Mouse (Mus musculus) adrenal gland, postnatal 14 days (tissue): ENCODE data around the gene Dis3l2. TPM values are rescaled to one million over a fixed set of nuclear protein-coding genes. Genes with fewer than 3 reads are reported as not detected.

ENCODE experiments used
- DNase-seq: peaks from one replicate; pipeline ENCODE4 v3.0.0; 2021; ENCODE audit warnings: mixed read lengths
- total RNA-seq: library from RNA; stranded (reverse); gene quantifications from 2 replicates; pipeline ENCODE4 v1.2.3, GENCODE M21; 2021

Gene Dis3l2
- total RNA-seq, 1 experiment from 2014 or later, result 15.7 TPM

- no peak for DNase-seq
Observed at GRCm38 (mm10) chr1:86733160-86733821, 29.7 kb downstream of the Dis3l2 start.

GRCm38 (mm10) chr1:86736414-86736813 lies 32.8 kb downstream of the Dis3l2 start:
- no peak for DNase-seq

GRCm38 (mm10) chr1:86742896-86743295 lies 39.3 kb downstream of the Dis3l2 start:
- DNase-seq, result no peak

GRCm38 (mm10) chr1:86747034-86747433 lies 43.4 kb downstream of the Dis3l2 start:
- DNase-seq, result no peak

GRCm38 (mm10) chr1:86750094-86750493 lies 46.5 kb downstream of the Dis3l2 start:
- DNase-seq, result no peak

- no peak for DNase-seq
Observed at GRCm38 (mm10) chr1:86753416-86753815, 49.8 kb downstream of the Dis3l2 start.

GRCm38 (mm10) chr1:86754335-86754734 lies 50.7 kb downstream of the Dis3l2 start:
- DNase-seq, result no peak

- DNase-seq, result no peak
Observed at GRCm38 (mm10) chr1:86758091-86758490, 54.5 kb downstream of the Dis3l2 start.

GRCm38 (mm10) chr1:86762161-86762560 lies 58.6 kb downstream of the Dis3l2 start:
- no peak for DNase-seq

- DNase-seq, result no peak
Observed at GRCm38 (mm10) chr1:86801241-86801640, 97.6 kb downstream of the Dis3l2 start.

- DNase-seq, result no peak
Observed at GRCm38 (mm10) chr1:86811756-86812155, 108.1 kb downstream of the Dis3l2 start.

GRCm38 (mm10) chr1:86822266-86822665 lies 118.7 kb downstream of the Dis3l2 start:
- DNase-seq, result peak; percentile 11

- DNase-seq, result peak; percentile 4
Observed at GRCm38 (mm10) chr1:86834351-86834987, 130.9 kb downstream of the Dis3l2 start.

- DNase-seq, result no peak
Observed at GRCm38 (mm10) chr1:86834988-86835387, 131.4 kb downstream of the Dis3l2 start.

GRCm38 (mm10) chr1:86850754-86851153 lies 147.1 kb downstream of the Dis3l2 start:
- DNase-seq, result no peak

- DNase-seq, result peak; percentile 8
Observed at GRCm38 (mm10) chr1:86858876-86859275, 155.3 kb downstream of the Dis3l2 start.

GRCm38 (mm10) chr1:86859371-86859770 lies 155.8 kb downstream of the Dis3l2 start:
- no peak for DNase-seq

- no peak for DNase-seq
Observed at GRCm38 (mm10) chr1:86873745-86874144, 170.1 kb downstream of the Dis3l2 start.

GRCm38 (mm10) chr1:86878743-86879142 lies 175.1 kb downstream of the Dis3l2 start:
- no peak for DNase-seq

GRCm38 (mm10) chr1:86879547-86879946 lies 175.9 kb downstream of the Dis3l2 start:
- no peak for DNase-seq

- DNase-seq, result no peak
Observed at GRCm38 (mm10) chr1:86887060-86887459, 183.5 kb downstream of the Dis3l2 start.

- DNase-seq, result no peak
Observed at GRCm38 (mm10) chr1:86912481-86912880, 208.9 kb downstream of the Dis3l2 start.

- DNase-seq, result no peak
Observed at GRCm38 (mm10) chr1:86913896-86914295, 210.3 kb downstream of the Dis3l2 start.

GRCm38 (mm10) chr1:86914697-86915096 lies 211.1 kb downstream of the Dis3l2 start:
- DNase-seq, result no peak
